Mouse (Mus musculus) ES-Bruce4 (cell line): ENCODE results near the gene Meis2.

Experiments
- CTCF ChIP-seq: IDR thresholded peaks from one replicate; pipeline ENCODE4 v1.8.1; 2011; ENCODE audit warnings: low read depth, low read length
- EP300 ChIP-seq: IDR thresholded peaks from 2 replicates; pipeline ENCODE4 v1.6.1; 2011; ENCODE audit warnings: low read depth, low read length; ENCODE audit not compliant: insufficient read depth
- POLR2A ChIP-seq: IDR thresholded peaks from one replicate; pipeline ENCODE4 v1.8.1; 2011; ENCODE audit warnings: low read length; ENCODE audit not compliant: insufficient read depth

GRCm38 (mm10) chr2:115813721-115814120, 251.9 kb downstream of the Meis2 start:
- no peak for TF ChIP-seq POLR2A
- TF ChIP-seq CTCF = no peak
- TF ChIP-seq EP300 = no peak
